Mouse (Mus musculus) heart, adult 2 months (tissue): ENCODE data around the gene Chrna3. TPM values are rescaled to one million over a fixed set of nuclear protein-coding genes. Genes with fewer than 3 reads are reported as not detected.

ENCODE experiments used
- DNase-seq, 2 experiments: peaks; one replicate each; pipeline ENCODE4 v3.0.0; 2021
- H3K27ac ChIP-seq: fragments of 200-600 bp; 2 replicates; pipeline ENCODE4 v1.8.1; 2022
- H3K27me3 ChIP-seq: fragments of 200-500 bp; 2 replicates; pipeline ENCODE4 v1.6.1; 2012; ENCODE audit warnings: mild to moderate bottlenecking, low read length, inconsistent platforms, mixed read lengths; ENCODE audit not compliant: control insufficient read depth, insufficient read depth
- H3K36me3 ChIP-seq: fragments of 200-500 bp; 2 replicates; pipeline ENCODE4 v1.6.1; 2012; ENCODE audit warnings: low read length, inconsistent platforms; ENCODE audit not compliant: control insufficient read depth, insufficient read depth
- H3K4me1 ChIP-seq: fragments of 200-500 bp; 2 replicates; pipeline ENCODE4 v1.6.1; 2011; ENCODE audit warnings: low read length; ENCODE audit not compliant: control insufficient read depth, insufficient read depth
- H3K4me3 ChIP-seq: fragments of 200-600 bp; 2 replicates; pipeline ENCODE4 v1.8.1; 2022
- H3K79me2 ChIP-seq: fragments of 200-500 bp; replicated peaks from 2 replicates; pipeline ENCODE4 v1.6.1; 2012; ENCODE audit warnings: mild to moderate bottlenecking, inconsistent platforms, low read length, moderate library complexity, mixed read lengths; ENCODE audit not compliant: control insufficient read depth, insufficient read depth
- H3K9ac ChIP-seq: fragments of 200-500 bp; 2 replicates; pipeline ENCODE4 v1.6.1; 2012; ENCODE audit warnings: low read depth, mild to moderate bottlenecking, control low read depth, inconsistent platforms, low read length, mixed read lengths
- CTCF ChIP-seq: fragments of 200-600 bp; IDR thresholded peaks from 2 replicates; pipeline ENCODE4 v1.8.1; 2022; ENCODE audit warnings: antibody characterized with exemption, mild to moderate bottlenecking, moderate library complexity
- EP300 ChIP-seq: fragments of 200-500 bp; IDR thresholded peaks from 2 replicates; pipeline ENCODE4 v1.6.1; 2011; ENCODE audit warnings: low read depth, low read length, control low read depth; ENCODE audit not compliant: insufficient read depth
- POLR2A ChIP-seq: fragments of 200-500 bp; IDR thresholded peaks from 2 replicates; pipeline ENCODE4 v1.6.1; 2011; ENCODE audit warnings: mild to moderate bottlenecking, low read depth, low read length, control low read depth; ENCODE audit not compliant: insufficient read depth
- WGBS: fragments of 180-500 bp; shearing (Covaris S2); methylation state at CpG from one replicate; pipeline ENCODE4 v1.1.7; 2018; 5-methylcytosine and 5-hydroxymethylcytosine counted together
- intact Hi-C: fragments of 180-260 bp; cut with DNase I; formaldehyde crosslinking; loops from one replicate; pipeline ENCODE4 v1.15.1; 2025
- polyA plus RNA-seq: library from polyadenylated mRNA; depleted of rRNA; stranded (reverse); fragments of >200 nt; gene quantifications from 2 replicates; pipeline ENCODE4 v1.2.3, GENCODE M21; 2012; rRNA removed
- total RNA-seq, 2 experiments: library from RNA; stranded (reverse); gene quantifications; 2 replicates each; pipeline ENCODE4 v1.2.3; 2021

Gene Chrna3
- total and polyA plus RNA-seq, 3 experiments = 0.11 to 0.37 TPM; not detected in 1

DNA sequence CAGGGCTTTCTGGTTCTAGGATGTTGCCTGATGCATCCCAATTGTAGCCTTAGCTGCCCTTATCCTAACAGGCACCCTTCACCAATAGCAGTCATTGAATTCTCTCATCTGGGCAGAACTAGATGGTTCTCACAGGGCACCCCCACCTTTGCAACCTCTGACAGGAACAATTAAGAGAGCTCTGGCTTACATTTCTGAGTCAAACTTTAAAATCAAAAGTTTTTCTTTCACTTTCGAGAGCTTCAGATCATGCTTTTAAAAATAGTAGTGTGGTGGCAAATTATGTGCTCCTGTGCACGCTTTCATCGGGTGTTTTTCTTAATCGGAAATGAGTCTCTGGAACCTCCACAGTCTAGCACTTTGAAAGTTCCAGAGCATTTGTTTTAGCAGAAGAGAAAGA lies 65.3 kb downstream of the Chrna3 start:
- DNase-seq = no peak
- H3K4me3 ChIP-seq = no peak overlapping the region
- no peaks in the 10 kb centered on the region for H3K79me2 ChIP-seq
- TF ChIP-seq CTCF (no peak), EP300 (no peak), POLR2A (no peak)
- H3K27ac ChIP-seq = no peak overlapping the region
- H3K9ac ChIP-seq = no peak overlapping the region
- WGBS = 86% methylated on average over 4 of the region's 4 CpGs
- intact Hi-C loops = no loop called here
- H3K27me3 ChIP-seq = no peaks in the 10 kb centered on the region
- peaks cover 5% of the 10 kb centered on the region; the same call in 1 of the 2 replicates for H3K36me3 ChIP-seq
- H3K4me1 ChIP-seq = no peaks in the 10 kb centered on the region

Other genes starting within 250 kb of the Chrna3 start
- 10 to 100 TPM; 23.5 to 26.7 TPM for gene Ireb2, start 162.8 kb downstream of the Chrna3 start, total RNA-seq
- 4.7 and 10.9 TPM in 2 replicates for gene Ireb2, start 162.8 kb downstream of the Chrna3 start, polyA plus RNA-seq
- 1 to 10 TPM in 1 of 2 experiments, under 1 TPM in 1; 0.99 to 1.1 TPM for gene Hykk, start 109.3 kb downstream of the Chrna3 start, total RNA-seq
- gene Hykk, start 109.3 kb downstream of the Chrna3 start, polyA plus RNA-seq = 0.55 and 1.1 TPM in 2 replicates
- gene Psma4, start 75.8 kb downstream of the Chrna3 start, total RNA-seq = 100 to 1,000 TPM; 110 to 127 TPM
- gene Psma4, start 75.8 kb downstream of the Chrna3 start, polyA plus RNA-seq = 87.1 and 167 TPM in 2 replicates
- not detected for gene AY074887, start 75.6 kb downstream of the Chrna3 start, total RNA-seq
- gene AY074887, start 75.6 kb downstream of the Chrna3 start, polyA plus RNA-seq = not detected in 2 replicates
- gene Chrna5, start 45.7 kb downstream of the Chrna3 start, total RNA-seq = not detected
- gene Chrna5, start 45.7 kb downstream of the Chrna3 start, polyA plus RNA-seq = 0.15 TPM in 1 of 2 replicates, not detected in the other
- gene Chrnb4, start 22.2 kb upstream of the Chrna3 start, total RNA-seq = under 1 TPM; 0.05 to 0.08 TPM
- gene Chrnb4, start 22.2 kb upstream of the Chrna3 start, polyA plus RNA-seq = 0.32 and 0.33 TPM in 2 replicates
- gene Ube2q2, start 122.3 kb upstream of the Chrna3 start, total RNA-seq = 10 to 100 TPM; 25.3 to 29.5 TPM
- gene Ube2q2, start 122.3 kb upstream of the Chrna3 start, polyA plus RNA-seq = 7.8 and 12.5 TPM in 2 replicates
- 10 to 100 TPM; 31.4 to 34.7 TPM for gene Fbxo22, start 182.4 kb upstream of the Chrna3 start, total RNA-seq
- 12.9 and 20.7 TPM in 2 replicates for gene Fbxo22, start 182.4 kb upstream of the Chrna3 start, polyA plus RNA-seq